Mouse (Mus musculus) thymus, adult 2 months (tissue): ENCODE measurements at regions not wholly inside any gene's neighbourhood (a gene's known extent, or its start where the extent isn't known, plus 50 kb on each side); places are given as distances from the start of the nearest gene placed in this dataset.

Source experiments
- DNase-seq: peaks from one replicate; pipeline ENCODE4 v3.0.0; 2021
- H3K27ac ChIP-seq: fragments of 200-500 bp; 2 replicates; pipeline ENCODE4 v1.5.1; 2012; ENCODE audit warnings: low read length, control low read depth; ENCODE audit not compliant: control insufficient read depth, insufficient read depth
- H3K27me3 ChIP-seq: fragments of 200-500 bp; 2 replicates; pipeline ENCODE4 v1.6.1; 2012; ENCODE audit warnings: mild to moderate bottlenecking, low read length, moderate library complexity, mixed read lengths; ENCODE audit not compliant: control insufficient read depth, insufficient read depth
- H3K36me3 ChIP-seq: fragments of 200-500 bp; 2 replicates; pipeline ENCODE4 v1.6.1; 2012; ENCODE audit warnings: mild to moderate bottlenecking, low read length, moderate library complexity; ENCODE audit not compliant: control insufficient read depth, insufficient read depth
- H3K4me1 ChIP-seq: fragments of 200-500 bp; replicated peaks from 2 replicates; pipeline ENCODE4 v1.6.1; 2012; ENCODE audit warnings: low read length; ENCODE audit not compliant: control insufficient read depth, insufficient read depth
- H3K4me3 ChIP-seq: fragments of 200-500 bp; 2 replicates; pipeline ENCODE4 v1.5.1; 2012; ENCODE audit warnings: mild to moderate bottlenecking, low read length, control low read depth, moderate library complexity; ENCODE audit not compliant: control insufficient read depth, insufficient read depth
- CTCF ChIP-seq: fragments of 200-500 bp; IDR thresholded peaks from 2 replicates; pipeline ENCODE4 v1.5.1; 2012; ENCODE audit warnings: mild to moderate bottlenecking, control low read depth, low read length, moderate library complexity, borderline replicate concordance; ENCODE audit not compliant: control insufficient read depth, poor library complexity, insufficient read depth; ENCODE audit errors: extremely low read depth
- POLR2A ChIP-seq: fragments of 200-500 bp; IDR thresholded peaks from 2 replicates; pipeline ENCODE4 v1.6.1; 2012; ENCODE audit warnings: mild to moderate bottlenecking, low read length, control low read depth, moderate library complexity; ENCODE audit not compliant: control insufficient read depth, poor library complexity, insufficient read depth; ENCODE audit errors: extremely low read depth
- WGBS: fragments of 180-500 bp; shearing (Covaris S2); methylation state at CpG from one replicate; pipeline ENCODE4 v1.1.7; 2018; 5-methylcytosine and 5-hydroxymethylcytosine counted together

DNA sequence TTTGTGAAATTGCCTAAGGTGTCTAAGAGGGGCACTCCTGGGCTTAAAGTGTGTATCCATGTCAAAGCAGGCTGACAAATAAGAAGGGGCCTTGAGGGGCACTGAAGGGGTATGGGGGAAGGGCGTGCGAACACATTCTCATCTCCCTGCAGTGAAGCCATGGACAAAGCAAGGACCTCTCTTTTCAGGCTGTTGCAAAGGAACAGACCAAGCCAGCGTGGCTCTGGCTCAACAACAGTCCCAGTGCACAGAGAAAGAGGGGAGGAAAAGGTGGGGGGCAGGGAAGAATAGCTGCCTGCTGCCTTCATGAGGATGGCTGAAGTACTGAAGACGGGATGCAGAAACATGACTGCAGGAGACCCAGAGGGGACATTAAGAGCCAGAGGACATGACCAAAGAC is 184.9 kb upstream of the Rbms3 start:
- TF ChIP-seq POLR2A (no peak), CTCF (no peak)
- H3K27me3 ChIP-seq: no peaks in the 10 kb centered on the region
- H3K4me1 ChIP-seq: no peaks in the 10 kb centered on the region
- WGBS: 94% methylated on average over 4 of the region's 4 CpGs
- no peak overlapping the region for H3K27ac ChIP-seq
- H3K36me3 ChIP-seq: no peaks in the 10 kb centered on the region
- no peak overlapping the region for H3K4me3 ChIP-seq
- no peak for DNase-seq

DNA sequence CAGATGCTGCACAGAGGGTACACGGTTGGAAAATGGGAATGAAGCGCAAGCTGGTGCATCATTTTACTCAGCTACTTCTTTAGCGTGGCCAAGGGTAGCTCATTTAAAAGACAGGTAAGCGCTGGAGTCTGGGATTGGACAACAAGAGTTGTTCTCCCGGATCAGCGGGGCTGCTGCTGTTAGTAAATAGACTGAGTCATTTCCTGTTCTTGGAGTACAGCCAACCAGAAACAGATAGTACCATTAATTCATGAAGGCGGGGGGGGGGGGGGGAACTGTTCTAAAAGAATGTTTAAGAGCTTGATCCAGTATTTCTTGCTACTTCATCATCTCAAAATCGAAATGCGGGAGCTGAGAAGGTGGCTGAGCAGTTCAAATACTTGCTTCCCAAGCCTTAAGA is 183.5 kb upstream of the Rbms3 start:
- Histone ChIP-seq H3K36me3 (no peaks in the 10 kb centered on the region), H3K4me3 (no peak overlapping the region)
- WGBS: 75% methylated on average over 9 of the region's 9 CpGs

GRCm38 (mm10) chr9:117805812-117806211 is 176.1 kb upstream of the Rbms3 start:
- no peak overlapping the region for H3K4me3 ChIP-seq
- H3K4me1 ChIP-seq: no peaks in the 10 kb centered on the region
- H3K27ac ChIP-seq: no peak overlapping the region
- DNase-seq: no peak
- 88% methylated on average over 9 of the region's 9 CpGs for WGBS
- no peaks in the 10 kb centered on the region for H3K36me3 ChIP-seq
- H3K27me3 ChIP-seq: no peaks in the 10 kb centered on the region
- TF ChIP-seq POLR2A (no peak), CTCF (no peak)

More for the DNA sequence above, 183.5 kb upstream of the Rbms3 start:
- H3K4me1 ChIP-seq: no peaks in the 10 kb centered on the region
- no peak overlapping the region for H3K27ac ChIP-seq
- TF ChIP-seq POLR2A (no peak), CTCF (no peak)
- H3K27me3 ChIP-seq: no peaks in the 10 kb centered on the region
- no peak for DNase-seq

GRCm38 (mm10) chr9:117784186-117784591 is 154.5 kb upstream of the Rbms3 start:
- no peak overlapping the region for H3K27ac ChIP-seq
- TF ChIP-seq CTCF: no peak
- no peak for TF ChIP-seq POLR2A
- no peak for DNase-seq
- no peak overlapping the region for H3K4me3 ChIP-seq
- H3K27me3 ChIP-seq: no peaks in the 10 kb centered on the region
- H3K4me1 ChIP-seq: no peaks in the 10 kb centered on the region
- no peaks in the 10 kb centered on the region for H3K36me3 ChIP-seq
- WGBS: 91% methylated on average over 5 of the region's 5 CpGs

GRCm38 (mm10) chr9:117754651-117755050 is 124.9 kb upstream of the Rbms3 start:
- WGBS: 98% methylated on average over 6 of the region's 6 CpGs
- no peak for DNase-seq
- Histone ChIP-seq H3K36me3 (no peaks in the 10 kb centered on the region), H3K4me3 (no peak overlapping the region), H3K4me1 (no peaks in the 10 kb centered on the region), H3K27me3 (no peaks in the 10 kb centered on the region), H3K27ac (no peak overlapping the region)
- TF ChIP-seq POLR2A (no peak), CTCF (no peak)

GRCm38 (mm10) chr9:117753466-117753865 is 123.8 kb upstream of the Rbms3 start:
- H3K27ac ChIP-seq: no peak overlapping the region
- WGBS: 86% methylated on average over 3 of the region's 3 CpGs

GRCm38 (mm10) chr9:117744906-117745305 is 115.2 kb upstream of the Rbms3 start:
- TF ChIP-seq POLR2A: no peak
- Histone ChIP-seq H3K4me1 (no peaks in the 10 kb centered on the region), H3K27ac (no peak overlapping the region), H3K4me3 (no peak overlapping the region), H3K27me3 (no peaks in the 10 kb centered on the region), H3K36me3 (no peaks in the 10 kb centered on the region)
- 95% methylated on average over 8 of the region's 8 CpGs for WGBS
- DNase-seq: no peak

More at GRCm38 (mm10) chr9:117753466-117753865, 123.8 kb upstream of the Rbms3 start:
- no peaks in the 10 kb centered on the region for H3K36me3 ChIP-seq
- no peak overlapping the region for H3K4me3 ChIP-seq
- DNase-seq: no peak
- TF ChIP-seq CTCF: no peak
- TF ChIP-seq POLR2A: no peak
- no peaks in the 10 kb centered on the region for H3K4me1 ChIP-seq
- no peaks in the 10 kb centered on the region for H3K27me3 ChIP-seq
